Mouse (Mus musculus) mouse trophoblast stem cell (cell line): Measurements from ENCODE around the gene Xpo4.
"Not testable (repeated sequence)": the region's sequence is repeated elsewhere in the genome, so short reads cannot be mapped to it uniquely, and the experiment has no call there.

ENCODE experiments used
- in situ Hi-C, 2 experiments: fragments of 300-500 bp; cut with MseI, MboI; formaldehyde crosslinking; loops; 2 replicates in 1 of 2; 3 replicates in 1 of 2; pipeline ENCODE4 v1.15.1; 2025

The Xpo4 gene

GRCm38 (mm10) chr14:57682751-57683150, 17.5 kb upstream of the Xpo4 start:
- in situ Hi-C loops: loop anchor here in 1 of 2 experiments (10.0 kb wide), 1 partner anchor 112 kb away; the partner anchor contains the start of gene Sap18

- in situ Hi-C loops: loop anchor here in 1 of 2 experiments (10.0 kb wide), 1 partner anchor 115 kb away; the partner anchor contains the start of gene Sap18
These were observed 14.8 kb upstream of the Xpo4 start for GRCm38 (mm10) chr14:57679958-57680535.

- in situ Hi-C loops: no loop called here
These were observed 14.3 kb upstream of the Xpo4 start for GRCm38 (mm10) chr14:57679523-57679922.

GRCm38 (mm10) chr14:57675481-57675880, 10.3 kb upstream of the Xpo4 start:
- in situ Hi-C loops: no loop called here

GRCm38 (mm10) chr14:57665628-57665950, 359 bp upstream of the Xpo4 start:
- in situ Hi-C loops: no loop called here

GRCm38 (mm10) chr14:57664311-57664821, 864 bp downstream of the Xpo4 start:
- in situ Hi-C loops: no loop called here

- in situ Hi-C loops: no loop called here
These were observed 1.6 kb downstream of the Xpo4 start for GRCm38 (mm10) chr14:57663630-57664029.

- in situ Hi-C loops: no loop called here
These were observed 6.9 kb downstream of the Xpo4 start for GRCm38 (mm10) chr14:57658301-57658700.

- in situ Hi-C loops: no loop called here
These were observed 7.7 kb downstream of the Xpo4 start for GRCm38 (mm10) chr14:57657500-57657899.

- in situ Hi-C loops: not testable (repeated sequence)
These were observed 8.7 kb downstream of the Xpo4 start for GRCm38 (mm10) chr14:57656519-57656918.

- in situ Hi-C loops: no loop called here
These were observed 15.7 kb downstream of the Xpo4 start for GRCm38 (mm10) chr14:57649501-57649900.

- in situ Hi-C loops: no loop called here
These were observed 19.1 kb downstream of the Xpo4 start for GRCm38 (mm10) chr14:57646155-57646554.

- in situ Hi-C loops: no loop called here
These were observed 26.1 kb downstream of the Xpo4 start for GRCm38 (mm10) chr14:57639153-57639552.

GRCm38 (mm10) chr14:57634141-57634540, 31.1 kb downstream of the Xpo4 start:
- in situ Hi-C loops: no loop called here

GRCm38 (mm10) chr14:57629595-57629994, 35.6 kb downstream of the Xpo4 start:
- in situ Hi-C loops: no loop called here

GRCm38 (mm10) chr14:57622934-57623333, 42.3 kb downstream of the Xpo4 start:
- in situ Hi-C loops: no loop called here

- in situ Hi-C loops: no loop called here
These were observed 43.5 kb downstream of the Xpo4 start for GRCm38 (mm10) chr14:57621699-57622098.

GRCm38 (mm10) chr14:57620598-57621236, 44.5 kb downstream of the Xpo4 start:
- in situ Hi-C loops: no loop called here

GRCm38 (mm10) chr14:57619487-57619886, 45.7 kb downstream of the Xpo4 start:
- in situ Hi-C loops: no loop called here

- in situ Hi-C loops: no loop called here
These were observed 47.6 kb downstream of the Xpo4 start for GRCm38 (mm10) chr14:57617675-57618074.

- in situ Hi-C loops: no loop called here
These were observed 48.8 kb downstream of the Xpo4 start for GRCm38 (mm10) chr14:57616339-57616965.

GRCm38 (mm10) chr14:57615828-57616227, 49.4 kb downstream of the Xpo4 start:
- in situ Hi-C loops: no loop called here

- in situ Hi-C loops: no loop called here
These were observed 54.2 kb downstream of the Xpo4 start for GRCm38 (mm10) chr14:57611034-57611433.
